Mouse (Mus musculus): Measurements from ENCODE around the gene Adgrg7.

Adgrg7 gene

GRCm38 (mm10) chr16:56705731-56706130, 89.9 kb downstream of the Adgrg7 start:
- DNase-seq: no peak

GRCm38 (mm10) chr16:56700898-56701297, 94.8 kb downstream of the Adgrg7 start:
- no peak for DNase-seq

- no peak for DNase-seq
Measured at GRCm38 (mm10) chr16:56696448-56696847, 99.2 kb downstream of the Adgrg7 start.

DNA sequence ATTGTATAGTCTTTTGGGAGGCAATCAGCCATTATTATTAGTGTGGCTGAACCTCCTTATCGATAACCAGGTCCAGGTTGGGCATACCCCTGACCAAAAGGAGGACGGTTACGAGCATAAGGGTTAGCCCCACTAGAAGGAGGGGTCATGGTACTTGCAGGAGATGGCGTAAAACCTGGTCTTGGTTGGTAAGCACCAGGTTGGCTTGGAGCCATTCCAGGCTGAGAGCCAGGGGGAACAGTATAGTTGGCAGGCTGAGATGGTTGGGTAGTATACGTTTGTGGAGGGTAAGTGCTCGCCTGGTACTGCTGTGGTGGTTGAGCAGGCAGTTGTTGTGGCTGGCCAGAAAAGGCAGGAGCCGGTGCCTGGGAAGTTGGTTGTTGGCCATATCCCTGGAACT, 104.9 kb downstream of the Adgrg7 start:
- DNase-seq: no peak

- DNase-seq: no peak
Measured at GRCm38 (mm10) chr16:56686747-56687146, 108.9 kb downstream of the Adgrg7 start.

- no peak for DNase-seq
Measured at GRCm38 (mm10) chr16:56681010-56681645, 114.5 kb downstream of the Adgrg7 start.

DNA sequence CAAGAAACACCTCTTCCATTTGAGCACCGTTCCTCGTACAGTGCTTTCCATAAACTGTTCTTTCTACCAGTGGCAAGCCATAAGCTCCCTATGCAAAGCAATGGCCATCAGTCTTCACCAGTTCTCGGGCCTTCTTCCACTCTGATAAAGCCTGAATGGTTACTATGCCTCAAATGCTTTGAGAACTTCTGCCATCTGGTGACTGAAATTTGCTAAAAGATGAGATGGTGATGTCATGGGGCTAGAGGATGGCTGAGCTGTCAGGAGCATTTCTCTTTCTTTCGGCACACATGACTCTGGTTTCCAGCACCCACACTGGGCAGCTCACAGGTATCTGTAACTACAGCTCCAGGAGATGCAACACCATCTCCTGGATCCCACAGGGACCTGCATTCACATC, 118.5 kb downstream of the Adgrg7 start:
- DNase-seq: no peak
